Mouse (Mus musculus) telencephalon, adult 2 months (tissue): ENCODE results near the gene Csf2rb2.
A peak's percentile ranks its signal among the peaks of the same experiment; 100 is the strongest.
"Not testable (repeated sequence)": the region's sequence is repeated elsewhere in the genome, so short reads cannot be mapped to it uniquely, and the experiment has no call there.

ENCODE experiments used
- DNase-seq: peaks from one replicate; pipeline ENCODE4 v3.0.0-alpha.2; 2011; ENCODE audit warnings: low read depth, low spot score

Gene Csf2rb2

GRCm38 (mm10) chr15:78305341-78305933 lies at the start of gene Csf2rb2:
TSS of gene Csf2rb2 (minus strand) at chr15:78305721.
- DNase-seq: no peak

- no peak for DNase-seq
Measured at GRCm38 (mm10) chr15:78354958-78355357, 49.4 kb upstream of the Csf2rb2 start.

- no peak for DNase-seq
Measured at GRCm38 (mm10) chr15:78351586-78352165, 46.2 kb upstream of the Csf2rb2 start.

GRCm38 (mm10) chr15:78344567-78344966 lies 39.0 kb upstream of the Csf2rb2 start:
- no peak for DNase-seq

- DNase-seq: no peak
Measured at GRCm38 (mm10) chr15:78343683-78344082, 38.2 kb upstream of the Csf2rb2 start.

- DNase-seq: not testable (repeated sequence)
Measured at GRCm38 (mm10) chr15:78340919-78341318, 35.4 kb upstream of the Csf2rb2 start.

- not testable (repeated sequence) for DNase-seq
Measured at GRCm38 (mm10) chr15:78339627-78340423, 34.3 kb upstream of the Csf2rb2 start.

GRCm38 (mm10) chr15:78334380-78334779 lies 28.9 kb upstream of the Csf2rb2 start:
- no peak for DNase-seq

- no peak for DNase-seq
Measured at GRCm38 (mm10) chr15:78332981-78333380, 27.5 kb upstream of the Csf2rb2 start.

GRCm38 (mm10) chr15:78331523-78332340 lies 26.2 kb upstream of the Csf2rb2 start:
- DNase-seq: no peak

- no peak for DNase-seq
Measured at GRCm38 (mm10) chr15:78330706-78331105, 25.2 kb upstream of the Csf2rb2 start.

- not testable (repeated sequence) for DNase-seq
Measured at GRCm38 (mm10) chr15:78329972-78330371, 24.5 kb upstream of the Csf2rb2 start.

- DNase-seq: no peak
Measured at GRCm38 (mm10) chr15:78328520-78329097, 23.1 kb upstream of the Csf2rb2 start.

GRCm38 (mm10) chr15:78327753-78328341 lies 22.3 kb upstream of the Csf2rb2 start:
- not testable (repeated sequence) for DNase-seq

- no peak for DNase-seq
Measured at GRCm38 (mm10) chr15:78326747-78327146, 21.2 kb upstream of the Csf2rb2 start.

GRCm38 (mm10) chr15:78325671-78326339 lies 20.3 kb upstream of the Csf2rb2 start, which contains the start of gene Csf2rb:
TSS of gene Csf2rb (plus strand) at chr15:78325752.
- DNase-seq: peak; percentile 5

- DNase-seq: no peak
Measured at GRCm38 (mm10) chr15:78324294-78324693, 18.8 kb upstream of the Csf2rb2 start.

- DNase-seq: no peak
Measured at GRCm38 (mm10) chr15:78323366-78323765, 17.8 kb upstream of the Csf2rb2 start.

GRCm38 (mm10) chr15:78320825-78321496 lies 15.4 kb upstream of the Csf2rb2 start:
- DNase-seq: peak; percentile 39
